Mouse (Mus musculus) cerebellum, postnatal 4 days (tissue): ENCODE measurements around the gene Spef2.
"Not testable (repeated sequence)": the region's sequence is repeated elsewhere in the genome, so short reads cannot be mapped to it uniquely, and the experiment has no call there.

Source experiments
- DNase-seq, 2 experiments: peaks; one replicate each; pipeline ENCODE4 v3.0.0; 2022; ENCODE audit warnings: low spot score in 2 of 2, mixed read lengths in 1 of 2

Spef2 gene

DNA sequence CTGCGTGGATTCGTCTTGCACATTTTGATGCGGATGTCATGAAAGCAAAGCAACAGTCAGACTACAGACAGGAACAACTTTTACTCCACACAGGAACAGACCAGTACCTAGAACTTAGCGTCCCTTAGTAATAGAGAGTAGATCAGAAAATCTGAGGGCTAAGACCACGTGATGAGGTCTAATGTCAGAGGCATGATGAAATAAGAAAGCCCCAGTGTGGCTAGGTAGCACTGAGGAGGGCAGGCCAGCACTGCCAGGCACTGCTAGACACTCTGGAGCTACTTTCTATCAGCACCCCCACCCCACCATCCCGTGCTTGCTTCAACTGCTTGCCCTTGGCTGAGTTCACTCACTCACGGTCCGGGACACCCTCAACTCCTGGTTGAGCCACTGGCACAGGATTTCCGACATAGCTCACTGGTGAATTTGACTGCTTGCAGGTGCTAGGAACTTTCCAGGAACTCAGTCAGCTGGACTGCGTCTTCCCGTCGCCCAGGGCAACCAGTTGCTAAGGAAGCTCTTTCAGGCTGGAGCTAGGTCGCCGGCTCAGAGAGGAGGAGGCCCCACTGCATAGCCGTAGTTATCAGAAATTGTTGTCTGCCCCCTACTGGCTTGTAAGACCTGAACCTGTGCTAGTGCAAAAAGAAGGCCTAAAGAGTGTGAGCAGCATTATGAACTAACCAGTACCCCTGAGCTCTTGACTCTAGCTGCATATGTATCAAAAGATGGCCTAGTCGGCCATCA is at the start of gene Spef2:
Spef2 (minus strand) TSS at position 510 of the 744 bp plus-strand sequence.
- DNase-seq = peak; percentile 27 to 42

- DNase-seq = no peak
These were observed 45.5 kb upstream of the Spef2 start for GRCm38 (mm10) chr15:9794131-9794530.

DNA sequence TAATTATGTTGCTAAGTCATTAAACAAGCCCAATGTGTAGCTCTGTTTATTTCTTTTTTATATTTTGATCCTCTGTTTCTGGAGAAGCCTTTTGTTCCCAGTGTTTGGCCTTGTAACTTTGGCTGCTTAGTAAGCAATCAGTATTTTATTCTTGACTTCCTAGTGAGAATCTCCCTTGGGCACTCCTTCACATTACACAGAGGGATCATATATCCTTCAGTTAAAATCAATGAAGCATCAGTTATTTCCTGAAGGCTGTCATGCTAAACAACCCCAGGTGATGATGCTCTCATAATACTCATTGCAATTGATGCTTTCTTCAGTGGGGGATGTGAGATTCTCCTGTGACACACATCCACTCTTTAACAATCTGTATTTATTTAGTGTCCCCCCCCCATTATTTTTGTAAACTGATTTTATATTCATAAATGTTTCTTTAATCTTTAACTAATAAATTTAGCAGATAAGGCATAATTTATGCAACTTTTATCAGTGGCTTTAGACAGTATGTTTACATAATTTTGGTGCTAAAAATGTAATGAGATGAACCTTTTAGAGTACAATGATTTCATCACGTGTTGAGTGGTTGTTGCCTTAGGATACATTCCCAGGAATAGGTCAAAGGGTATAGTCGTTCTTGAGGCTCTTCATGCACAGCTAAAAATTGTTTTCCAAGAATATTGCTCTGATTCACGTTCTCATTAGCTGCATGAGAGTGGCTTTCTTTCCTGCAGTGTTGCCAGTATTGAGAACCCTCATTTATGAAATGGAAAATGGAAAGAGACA is 39.8 kb upstream of the Spef2 start:
- DNase-seq = no peak

DNA sequence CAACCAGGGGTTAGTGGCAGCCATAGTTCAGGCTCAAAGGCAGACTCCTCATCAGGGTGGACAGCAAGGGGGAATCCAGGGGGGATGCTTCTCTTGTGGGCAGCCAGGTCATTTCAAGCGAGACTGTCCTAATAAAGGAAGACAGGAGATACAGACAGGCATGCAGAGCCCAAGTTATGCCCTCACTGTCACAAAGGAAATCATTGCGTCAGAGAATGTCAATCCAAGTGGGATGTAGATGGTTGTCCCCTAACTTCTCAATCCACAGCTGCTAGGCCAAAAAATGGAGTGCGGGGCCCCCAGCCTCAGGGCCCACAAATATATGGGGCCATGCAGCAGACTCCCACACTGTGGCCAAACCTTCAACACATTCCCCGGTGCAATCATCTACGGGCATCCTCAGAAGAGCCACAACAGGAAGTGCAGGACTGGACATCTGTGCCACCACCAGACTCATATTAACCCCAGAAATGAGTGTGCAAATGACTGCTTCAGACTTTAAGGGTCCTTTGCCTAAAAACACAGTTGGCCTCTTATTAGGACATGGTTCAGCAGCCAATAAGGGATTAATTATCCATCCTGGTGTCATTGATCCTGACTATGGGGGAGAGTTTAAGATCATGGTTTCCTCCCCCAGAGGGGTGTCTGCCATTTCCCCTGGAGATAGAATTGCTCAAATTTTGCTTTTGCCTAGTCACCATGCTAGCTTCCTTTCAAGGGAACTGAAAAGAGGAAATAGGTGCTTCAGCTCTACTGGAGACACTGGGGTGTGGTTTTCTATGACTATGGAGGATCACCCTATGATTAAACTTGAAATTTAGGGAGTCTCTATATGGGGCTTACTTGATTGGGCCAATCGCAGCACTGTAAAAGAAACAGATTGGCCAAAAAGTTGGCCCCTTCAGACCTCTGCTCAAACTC is 25.8 kb upstream of the Spef2 start:
- DNase-seq = not testable (repeated sequence)

- no peak for DNase-seq
These were observed 19.7 kb upstream of the Spef2 start for GRCm38 (mm10) chr15:9768184-9768918.

- no peak for DNase-seq
These were observed 18.4 kb upstream of the Spef2 start for GRCm38 (mm10) chr15:9767034-9767433.

- DNase-seq = no peak
These were observed 2.3 kb upstream of the Spef2 start for GRCm38 (mm10) chr15:9750966-9751365.

DNA sequence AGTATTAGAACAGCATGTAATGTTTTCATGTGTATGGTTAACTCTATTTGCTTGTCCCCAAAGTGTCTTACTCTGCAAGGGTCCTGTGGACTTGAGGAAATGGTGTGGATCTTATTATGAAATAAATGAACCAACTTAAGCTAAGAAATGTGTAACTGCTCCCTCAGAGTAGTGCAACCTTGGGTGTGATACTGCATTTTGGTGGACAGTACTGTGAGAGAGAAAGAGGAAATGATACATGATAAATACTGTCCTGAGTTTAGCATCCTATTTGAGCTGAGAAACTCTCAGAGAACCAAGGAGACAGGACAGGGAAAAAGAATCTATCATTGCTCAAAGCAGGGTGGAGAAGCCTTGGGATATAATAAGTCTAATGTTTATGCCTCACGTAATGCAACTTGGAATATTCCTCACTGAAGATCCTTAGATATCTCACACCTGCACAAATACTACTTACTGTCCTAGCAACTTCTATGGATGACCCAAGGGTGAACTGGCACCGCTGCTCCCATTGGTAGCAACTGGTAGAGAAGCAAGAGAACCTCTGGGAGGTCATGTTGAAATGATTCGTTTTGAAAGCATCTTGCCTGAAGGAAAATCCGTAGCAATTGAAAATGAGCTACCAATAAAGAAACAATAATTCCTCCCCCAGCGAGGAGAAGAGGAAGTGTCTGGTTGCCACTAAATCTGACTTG is 1.1 kb downstream of the Spef2 start:
- DNase-seq = no peak

- no peak for DNase-seq
These were observed 6.5 kb downstream of the Spef2 start for GRCm38 (mm10) chr15:9742172-9742571.

DNA sequence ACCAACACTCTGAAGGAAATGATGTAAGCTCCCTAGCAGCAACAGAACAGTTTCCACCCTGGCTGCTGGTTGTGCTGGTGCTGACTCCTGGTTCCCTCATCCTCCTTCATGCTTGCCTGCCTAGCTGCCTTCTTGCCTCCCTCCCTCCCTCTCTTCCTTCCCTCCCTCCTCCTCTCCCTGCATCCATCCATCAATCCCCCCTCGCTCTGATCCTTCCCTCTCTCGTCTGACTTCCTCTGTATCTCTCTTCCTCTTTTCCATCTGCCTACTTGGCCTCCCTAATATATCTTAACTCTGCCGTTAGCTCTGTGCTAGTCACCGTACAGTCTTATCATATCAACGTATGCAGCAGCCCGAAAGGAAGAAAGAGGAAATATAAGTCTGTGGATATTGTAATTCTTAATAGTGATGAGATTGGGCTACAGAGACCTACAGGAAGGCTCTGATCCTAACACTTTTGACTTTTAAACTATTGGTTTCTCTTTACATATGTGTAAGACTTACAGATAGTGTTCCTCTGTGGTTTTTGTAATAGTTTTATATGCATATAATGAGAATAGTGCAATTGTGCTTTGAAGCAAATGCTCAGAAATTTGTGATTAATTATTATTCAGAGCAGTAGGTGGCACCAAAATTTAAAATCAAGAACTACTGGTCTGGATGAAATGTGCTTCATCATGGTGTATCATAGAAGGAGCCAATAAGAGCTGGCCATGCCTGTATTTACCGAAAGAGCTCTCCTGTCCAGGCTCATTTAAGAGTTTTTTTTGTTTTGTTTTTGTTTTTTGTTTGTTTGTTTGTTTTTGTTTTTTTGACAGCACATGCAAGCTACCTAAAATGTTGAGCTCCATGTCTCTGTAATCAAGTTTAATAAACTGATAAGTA is 33.9 kb downstream of the Spef2 start:
- DNase-seq = no peak

GRCm38 (mm10) chr15:9713707-9714106 is 35.0 kb downstream of the Spef2 start:
- no peak for DNase-seq

DNA sequence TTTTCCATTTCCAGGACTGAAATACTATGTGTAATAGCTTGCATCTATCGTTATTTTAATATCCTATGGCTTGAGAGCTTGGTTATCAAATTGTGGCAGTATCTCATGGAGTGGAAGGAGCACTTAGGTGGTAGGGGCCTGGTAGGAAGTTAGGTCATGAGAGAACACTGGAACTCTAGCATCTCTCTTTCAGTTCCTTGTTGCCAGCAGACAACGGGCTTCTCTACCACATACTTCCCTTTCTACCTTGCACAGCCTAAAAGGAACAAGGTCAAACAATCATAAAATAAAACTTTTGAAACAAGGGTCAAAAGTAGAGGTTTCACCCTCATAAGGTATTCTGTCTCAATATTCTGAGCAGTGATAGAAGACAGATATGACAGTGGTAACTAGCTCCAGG is 38.3 kb downstream of the Spef2 start:
- DNase-seq = no peak

GRCm38 (mm10) chr15:9705830-9706450 is 42.7 kb downstream of the Spef2 start:
- DNase-seq = no peak

- DNase-seq = no peak
These were observed 46.8 kb downstream of the Spef2 start for GRCm38 (mm10) chr15:9701845-9702244.

DNA sequence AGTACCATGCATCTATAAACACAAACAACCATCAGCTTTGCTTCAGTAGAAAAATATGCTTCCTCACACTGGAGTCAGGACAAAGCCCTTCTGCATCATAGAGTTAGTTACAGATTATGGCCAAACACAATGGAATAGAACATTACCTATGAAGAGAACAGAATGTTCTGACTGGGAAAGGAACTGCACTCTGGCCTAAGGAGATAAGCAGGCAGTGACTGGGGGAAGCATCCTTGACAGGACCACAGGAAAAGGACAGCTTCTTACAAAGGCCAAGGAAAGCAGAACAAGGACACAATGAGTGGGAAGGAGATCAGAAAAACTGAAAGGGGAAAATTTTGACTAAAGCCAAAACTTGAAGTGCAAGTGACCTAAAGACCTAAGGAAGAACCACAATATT is 56.9 kb downstream of the Spef2 start:
- no peak for DNase-seq

DNA sequence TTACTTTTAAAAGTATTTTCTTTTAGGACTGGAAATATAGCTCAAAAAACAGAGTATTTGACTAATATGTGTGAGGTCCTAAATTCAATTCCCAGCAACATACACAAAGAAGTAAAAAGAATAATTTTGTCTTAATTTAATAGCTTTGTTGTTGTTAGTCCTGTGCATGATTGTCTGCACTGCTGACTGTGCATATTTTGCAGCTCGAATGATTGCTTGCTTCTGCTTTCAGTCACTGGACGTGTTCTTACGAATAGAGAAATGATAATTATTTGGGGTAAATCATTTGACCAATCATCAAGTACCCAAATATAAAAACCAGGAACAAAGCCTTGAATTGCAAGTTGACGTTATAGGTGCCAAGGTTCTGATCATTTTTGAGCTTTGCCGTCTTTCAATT is 57.8 kb downstream of the Spef2 start:
- DNase-seq = no peak

- DNase-seq = no peak
These were observed 58.2 kb downstream of the Spef2 start for GRCm38 (mm10) chr15:9690436-9690835.

- DNase-seq = no peak
These were observed 65.2 kb downstream of the Spef2 start for GRCm38 (mm10) chr15:9683485-9683884.

GRCm38 (mm10) chr15:9677343-9678036 is 71.2 kb downstream of the Spef2 start:
- DNase-seq = no peak
